Mouse (Mus musculus) bone marrow macrophage, adult 2 months (primary cell): ENCODE data around the gene Kri1.

Source experiments
- CTCF ChIP-seq: IDR thresholded peaks from 2 replicates; pipeline ENCODE4 v1.5.1; 2012; ENCODE audit warnings: low read depth, mild to moderate bottlenecking, low read length, moderate library complexity
- POLR2A ChIP-seq: IDR thresholded peaks from 2 replicates; pipeline ENCODE4 v1.6.1; 2012; ENCODE audit warnings: mild to moderate bottlenecking, low read depth, low read length, borderline replicate concordance

- TF ChIP-seq CTCF (no peak), POLR2A (no peak)
These were observed 14.7 kb downstream of the Kri1 start for GRCm38 (mm10) chr9:21273094-21273493.
